Mouse (Mus musculus) spleen, postnatal 14 days (tissue): ENCODE data around the gene Zscan4-ps2.
"Not testable (repeated sequence)": the region's sequence is repeated elsewhere in the genome, so short reads cannot be mapped to it uniquely, and the experiment has no call there.

Source experiments
- DNase-seq, 2 experiments: peaks; one replicate each; pipeline ENCODE4 v3.0.0; 2021 to 2022; ENCODE audit warnings: low spot score in 2 of 2

The Zscan4-ps2 gene

GRCm38 (mm10) chr7:11514010-11514409 lies at the start of gene Zscan4-ps2:
Gene Zscan4-ps2 (plus strand): TSS chr7:11514310.
- DNase-seq, result not testable (repeated sequence)
